Mouse (Mus musculus) midbrain, embryonic 14.5 days (tissue): ENCODE measurements around the gene March4. TPM values are rescaled to one million over a fixed set of nuclear protein-coding genes. Genes with fewer than 3 reads are reported as not detected.
A peak's percentile ranks its signal among the peaks of the same experiment; 100 is the strongest.

Source experiments
- ATAC-seq: fragments of 200-750 bp; cut with Nextera tagmentation; 2 replicates; pipeline ENCODE4 v1.8.0; 2017; ENCODE audit warnings: moderate number of reproducible peaks, moderate library complexity; ENCODE audit not compliant: low FRiP score, low TSS enrichment
- DNase-seq: peaks from one replicate; pipeline ENCODE4 v3.0.0-alpha.2; 2015
- H3K27ac ChIP-seq: fragments of 300-500 bp; sonication (generic); replicated peaks from 2 replicates; pipeline ENCODE4 v1.5.1; 2014; ENCODE audit warnings: mild to moderate bottlenecking, low read depth, low read length, moderate library complexity
- H3K27me3 ChIP-seq: fragments of 300-500 bp; sonication (generic); 2 replicates; pipeline ENCODE4 v1.6.1; 2014; ENCODE audit warnings: low read length, control low read depth, mixed read lengths; ENCODE audit not compliant: control insufficient read depth, insufficient read depth
- H3K36me3 ChIP-seq: fragments of 300-500 bp; sonication (generic); 2 replicates; pipeline ENCODE4 v1.6.1; 2014; ENCODE audit warnings: low read length, control low read depth; ENCODE audit not compliant: control insufficient read depth, insufficient read depth
- H3K4me1 ChIP-seq: fragments of 300-500 bp; sonication (generic); 2 replicates; pipeline ENCODE4 v1.6.1; 2014; ENCODE audit warnings: mild to moderate bottlenecking, antibody characterized with exemption, low read length, control low read depth; ENCODE audit not compliant: control insufficient read depth, insufficient read depth
- H3K4me2 ChIP-seq: fragments of 300-500 bp; sonication (generic); 2 replicates; pipeline ENCODE4 v1.6.1; 2014; ENCODE audit warnings: mild to moderate bottlenecking, low read length, moderate library complexity
- H3K4me3 ChIP-seq: fragments of 300-500 bp; sonication (generic); replicated peaks from 2 replicates; pipeline ENCODE4 v1.5.1; 2014; ENCODE audit warnings: low read depth, low read length
- H3K9ac ChIP-seq: fragments of 300-500 bp; sonication (generic); replicated peaks from 2 replicates; pipeline ENCODE4 v1.6.1; 2014; ENCODE audit warnings: mild to moderate bottlenecking, low read length, moderate library complexity
- H3K9me3 ChIP-seq: fragments of 300-500 bp; sonication (generic); 2 replicates; pipeline ENCODE4 v1.6.1; 2016; ENCODE audit warnings: low read length, control low read depth, mixed read lengths; ENCODE audit not compliant: control insufficient read depth
- WGBS: fragments of 180-500 bp; shearing (Covaris S2); extraction: QIAGEN DNeasy Blood & Tissue Kit; methylation state at CpG from one replicate; pipeline ENCODE4 v1.1.7; 2014; 5-methylcytosine and 5-hydroxymethylcytosine counted together
- polyA plus RNA-seq: library from polyadenylated mRNA; unstranded; fragments of >200 nt; fragmentation: Nextera tagmentation; extraction: Ambion mirVana; gene quantifications from 2 replicates; pipeline ENCODE4 v1.2.1, GENCODE M21; 2014

March4 gene
- polyA plus RNA-seq, 1 experiment from 2014 or later, result 5.2 TPM

DNA sequence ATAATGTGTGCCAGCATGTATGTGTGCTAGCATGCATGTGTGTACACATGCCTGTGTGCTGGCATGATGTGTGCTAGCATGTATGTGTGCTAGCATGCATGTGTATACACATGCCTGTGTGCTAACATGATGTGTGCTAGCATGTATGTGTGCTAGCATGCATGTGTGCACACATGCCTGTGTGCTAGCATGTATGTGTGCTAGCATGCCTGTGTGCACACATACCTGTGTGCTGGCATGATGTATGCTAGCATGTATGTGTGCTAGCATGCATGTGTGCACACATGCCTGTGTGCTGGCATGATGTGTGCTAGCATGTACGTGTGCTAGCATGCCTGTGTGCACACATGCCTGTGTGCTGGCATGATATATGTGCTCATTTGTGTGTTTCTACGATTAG is 67.7 kb downstream of the March4 start:
- H3K9ac ChIP-seq, result no peak overlapping the region
- WGBS, result 84% methylated on average over 2 of the region's 2 CpGs
- H3K9me3 ChIP-seq, result no peaks in the 10 kb centered on the region
- no peaks in the 10 kb centered on the region for H3K27me3 ChIP-seq
- H3K4me3 ChIP-seq, result no peak overlapping the region
- no peak overlapping the region for H3K4me2 ChIP-seq
- no peak for ATAC-seq
- H3K4me1 ChIP-seq, result no peaks in the 10 kb centered on the region
- no peaks in the 10 kb centered on the region for H3K36me3 ChIP-seq
- no peak for DNase-seq
- H3K27ac ChIP-seq, result no peak overlapping the region

DNA sequence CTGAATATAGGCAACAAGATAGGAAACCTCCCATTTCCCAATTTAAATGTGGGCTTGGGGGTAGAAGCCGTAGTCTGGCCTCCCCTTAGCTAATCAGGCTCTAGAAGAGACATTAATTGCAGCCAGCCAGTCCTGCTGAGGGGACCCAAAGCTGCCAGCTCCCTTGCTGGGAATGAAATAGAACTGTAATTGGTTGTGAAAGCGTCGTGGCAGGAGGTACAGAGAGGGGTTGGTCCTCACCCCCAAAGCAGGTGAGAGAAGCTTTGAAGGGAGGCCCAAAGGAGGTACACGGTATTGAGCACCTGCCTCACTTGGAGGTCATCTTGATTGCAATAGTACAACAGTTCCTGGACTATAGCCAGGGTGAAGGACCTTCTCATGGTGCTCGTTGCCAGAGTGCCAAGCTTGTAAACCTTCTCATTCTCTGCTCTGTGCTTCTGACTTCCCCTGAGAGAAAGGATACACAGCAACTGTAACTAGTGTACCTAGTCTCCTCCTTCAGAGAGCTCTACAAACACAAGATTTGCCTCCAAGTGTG is 68.2 kb downstream of the March4 start:
- no peak overlapping the region for H3K4me2 ChIP-seq
- H3K9ac ChIP-seq, result no peak overlapping the region
- no peak for DNase-seq
- no peaks in the 10 kb centered on the region for H3K36me3 ChIP-seq
- H3K4me1 ChIP-seq, result no peaks in the 10 kb centered on the region
- no peaks in the 10 kb centered on the region for H3K9me3 ChIP-seq
- no peak for ATAC-seq
- H3K27me3 ChIP-seq, result no peaks in the 10 kb centered on the region
- no peak overlapping the region for H3K27ac ChIP-seq
- H3K4me3 ChIP-seq, result no peak overlapping the region
- 73% methylated on average over 5 of the region's 5 CpGs for WGBS

DNA sequence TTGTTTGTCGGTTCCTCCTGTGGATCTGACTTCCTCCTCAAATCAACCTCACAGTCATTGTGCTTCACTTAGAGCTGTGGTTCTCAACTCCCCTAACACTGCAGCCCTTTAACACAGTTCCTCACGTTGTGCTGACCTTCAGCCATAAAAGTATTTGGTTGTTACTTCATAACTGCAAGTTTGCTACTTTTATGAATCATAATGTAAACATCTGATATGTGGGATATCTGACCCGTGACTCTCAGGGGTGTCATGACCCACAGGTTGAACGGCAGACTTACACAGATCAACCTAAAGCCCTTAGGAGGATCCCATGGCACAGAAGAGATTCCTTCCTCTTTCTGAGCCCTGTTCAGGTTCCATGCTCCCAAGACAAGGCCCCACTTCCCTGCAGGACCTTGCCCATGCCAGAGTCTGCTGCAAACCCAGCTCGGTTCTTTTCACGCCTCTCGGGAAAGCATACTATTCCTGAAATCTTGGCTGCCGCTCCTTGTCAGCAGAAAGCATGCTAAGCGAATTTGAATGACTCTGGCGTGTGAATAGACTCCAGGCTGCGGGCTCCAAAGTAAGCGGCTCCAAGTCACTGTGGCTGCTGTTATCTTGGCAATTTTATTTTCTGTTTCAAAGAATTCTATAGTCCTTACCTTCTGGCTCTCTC is 71.7 kb downstream of the March4 start:
- Histone ChIP-seq H3K4me1 (no peaks in the 10 kb centered on the region), H3K27ac (no peak overlapping the region), H3K4me2 (no peak overlapping the region), H3K9ac (no peak overlapping the region), H3K27me3 (no peaks in the 10 kb centered on the region), H3K36me3 (no peaks in the 10 kb centered on the region), H3K9me3 (no peaks in the 10 kb centered on the region), H3K4me3 (no peak overlapping the region)
- DNase-seq, result peak; percentile 56
- ATAC-seq, result no peak
- WGBS, result 32% methylated on average over 12 of the region's 12 CpGs

DNA sequence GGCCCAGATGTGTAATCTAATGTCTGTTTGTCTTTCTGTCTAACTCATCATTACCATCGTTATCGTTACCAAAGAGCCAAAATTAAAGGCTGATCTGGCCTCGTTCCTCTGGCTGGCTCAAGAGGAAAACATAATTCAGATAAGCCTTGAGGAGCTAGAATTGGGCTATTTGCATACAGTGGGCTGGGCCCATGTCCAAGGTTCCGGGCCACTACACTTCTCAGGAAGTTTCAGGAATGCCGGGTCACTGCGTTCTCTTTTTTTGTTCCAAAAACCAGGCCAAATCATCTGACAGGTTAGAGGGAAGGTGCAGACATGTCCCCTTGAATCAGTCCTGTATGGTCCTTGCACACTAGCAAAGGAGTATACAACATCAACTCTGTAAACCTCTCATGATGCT is 74.2 kb downstream of the March4 start:
- H3K9me3 ChIP-seq, result no peaks in the 10 kb centered on the region
- no peak overlapping the region for H3K27ac ChIP-seq
- H3K4me3 ChIP-seq, result no peak overlapping the region
- 67% methylated on average over 6 of the region's 6 CpGs for WGBS
- H3K4me2 ChIP-seq, result no peak overlapping the region
- H3K27me3 ChIP-seq, result no peaks in the 10 kb centered on the region
- H3K36me3 ChIP-seq, result no peaks in the 10 kb centered on the region
- H3K9ac ChIP-seq, result no peak overlapping the region
- no peak for ATAC-seq
- DNase-seq, result no peak
- H3K4me1 ChIP-seq, result no peaks in the 10 kb centered on the region

DNA sequence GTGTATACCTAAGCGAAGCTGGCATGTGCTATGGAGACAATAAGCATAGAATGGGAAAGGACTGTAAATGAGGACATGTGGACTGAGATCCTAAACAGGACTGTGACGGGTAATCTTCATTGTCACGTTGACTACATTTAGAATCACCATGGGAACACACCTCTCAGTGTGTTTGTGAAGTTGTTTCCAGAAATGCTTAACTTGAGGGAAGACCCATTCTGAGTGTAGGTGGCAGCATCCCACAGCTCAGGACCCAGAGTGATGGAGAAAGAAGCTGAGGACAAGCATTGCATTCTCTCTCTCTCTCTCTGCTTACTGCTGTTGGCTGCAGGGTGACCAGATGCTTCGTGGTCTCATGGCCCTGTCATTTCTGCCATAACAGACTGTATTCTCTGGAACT is 79.1 kb downstream of the March4 start:
- no peak overlapping the region for H3K27ac ChIP-seq
- ATAC-seq, result no peak
- no peak overlapping the region for H3K4me2 ChIP-seq
- no peaks in the 10 kb centered on the region for H3K36me3 ChIP-seq
- H3K9ac ChIP-seq, result no peak overlapping the region
- WGBS, result 81% methylated on average over 4 of the region's 4 CpGs
- H3K9me3 ChIP-seq, result no peaks in the 10 kb centered on the region
- H3K27me3 ChIP-seq, result no peaks in the 10 kb centered on the region
- peaks cover 16% of the 10 kb centered on the region for H3K4me1 ChIP-seq
- no peak for DNase-seq
- H3K4me3 ChIP-seq, result no peak overlapping the region

DNA sequence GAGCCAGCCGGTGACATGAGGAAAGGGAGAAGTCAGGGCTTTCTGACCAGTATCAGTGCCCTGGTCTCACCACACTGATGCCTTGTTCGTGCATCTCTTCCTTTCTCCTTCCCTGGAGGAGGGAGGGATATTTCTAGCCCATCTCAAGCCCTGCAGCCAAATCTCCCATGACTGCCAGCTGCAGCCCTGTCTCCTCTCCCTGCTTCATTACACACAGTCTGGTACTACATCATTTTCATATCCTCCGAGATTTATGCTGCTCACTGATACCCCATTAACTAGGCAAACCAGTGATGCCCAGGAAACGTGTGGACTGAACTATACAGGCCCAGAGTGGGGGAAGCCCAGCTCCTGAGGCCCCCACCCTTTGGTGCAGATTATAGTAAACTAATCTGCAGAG is 80.8 kb downstream of the March4 start:
- no peaks in the 10 kb centered on the region for H3K9me3 ChIP-seq
- ATAC-seq, result peak; percentile 70; the same call in 1 of the 2 replicates
- WGBS, result 41% methylated on average over 4 of the region's 4 CpGs

DNA sequence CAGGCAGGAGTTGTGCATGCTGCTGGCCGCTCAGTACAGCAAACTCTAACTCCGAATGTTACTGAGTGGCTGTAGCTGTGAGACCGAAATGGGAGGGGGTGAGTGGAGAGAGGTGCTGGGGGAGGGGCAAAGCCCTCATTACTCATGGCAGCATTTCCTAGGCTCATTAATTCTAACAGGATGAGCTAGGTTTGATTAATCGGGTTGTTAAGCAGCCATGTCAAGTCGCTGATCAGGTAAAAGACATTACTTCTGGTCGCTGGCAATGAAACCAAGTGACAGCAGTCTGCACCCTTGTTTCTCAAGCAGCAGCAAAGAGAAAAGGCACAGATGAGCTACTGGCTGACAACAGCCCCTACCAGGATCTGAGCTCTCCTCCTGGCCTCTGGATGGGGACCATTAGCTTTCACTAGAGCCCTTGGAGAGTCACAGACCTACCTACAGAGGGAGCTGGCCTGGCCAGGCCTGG is 82.0 kb downstream of the March4 start:
- Histone ChIP-seq H3K4me1 (peaks cover 16% of the 10 kb centered on the region), H3K4me3 (no peak overlapping the region), H3K9ac (no peak overlapping the region), H3K9me3 (no peaks in the 10 kb centered on the region), H3K27ac (no peak overlapping the region; the same call in 1 of the 2 replicates), H3K27me3 (no peaks in the 10 kb centered on the region), H3K36me3 (no peaks in the 10 kb centered on the region), H3K4me2 (no peak overlapping the region)
- WGBS, result 68% methylated on average over 6 of the region's 6 CpGs
- peak; percentile 31 for DNase-seq
- no peak for ATAC-seq

More for the DNA sequence above, 80.8 kb downstream of the March4 start:
- Histone ChIP-seq H3K27me3 (no peaks in the 10 kb centered on the region), H3K4me2 (no peak overlapping the region), H3K27ac (peak overlapping the region; percentile 47), H3K36me3 (no peaks in the 10 kb centered on the region), H3K9ac (no peak overlapping the region), H3K4me1 (peaks cover 16% of the 10 kb centered on the region), H3K4me3 (no peak overlapping the region)
- DNase-seq, result peak; percentile 45

DNA sequence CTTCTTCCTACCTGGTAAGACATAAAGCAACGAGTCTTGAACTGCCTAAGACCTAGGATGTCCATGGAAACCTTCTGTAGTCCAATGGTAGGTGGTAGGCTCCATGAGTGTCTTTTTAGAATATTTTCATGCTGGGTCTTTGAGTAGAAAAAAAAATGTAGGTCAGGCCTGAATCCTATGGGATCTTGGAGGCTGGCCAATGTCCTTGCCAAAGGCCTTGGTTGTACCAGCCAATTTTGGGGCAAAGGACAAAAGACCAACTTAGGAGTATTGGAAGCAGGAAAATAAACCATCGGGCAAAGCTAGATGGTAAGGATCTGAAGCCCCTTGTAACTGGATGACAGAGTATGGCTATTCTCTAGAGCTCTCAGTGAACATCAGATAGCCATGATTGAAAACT is 83.9 kb downstream of the March4 start:
- no peaks in the 10 kb centered on the region for H3K27me3 ChIP-seq
- peaks cover 16% of the 10 kb centered on the region for H3K4me1 ChIP-seq
- DNase-seq (no peak), ATAC-seq (no peak)
- H3K4me3 ChIP-seq, result no peak overlapping the region
- H3K9ac ChIP-seq, result no peak overlapping the region
- no peak overlapping the region for H3K27ac ChIP-seq
- H3K36me3 ChIP-seq, result no peaks in the 10 kb centered on the region
- WGBS, result 88% methylated on average over 2 of the region's 2 CpGs
- no peaks in the 10 kb centered on the region for H3K9me3 ChIP-seq
- H3K4me2 ChIP-seq, result no peak overlapping the region

DNA sequence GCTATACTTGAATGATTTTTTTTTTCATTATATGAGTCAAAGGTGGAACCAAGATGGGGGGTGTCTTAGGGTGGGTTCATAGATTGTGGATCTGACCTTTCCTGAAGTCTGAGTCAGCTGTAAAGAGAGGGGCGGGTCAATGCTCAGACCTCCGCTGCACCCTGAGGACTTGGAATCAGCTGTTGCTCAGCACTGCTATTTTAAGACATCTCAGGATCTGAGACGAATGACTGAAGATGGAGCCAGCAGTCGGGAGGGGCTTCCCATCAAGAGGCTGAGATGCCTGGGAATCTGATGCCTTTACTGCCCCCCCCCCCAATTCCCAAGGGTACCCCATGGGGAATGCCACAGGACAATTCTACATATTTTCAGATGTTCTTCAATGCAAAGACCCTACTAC is 85.9 kb downstream of the March4 start:
- DNase-seq (no peak), ATAC-seq (no peak)
- 80% methylated on average over 4 of the region's 4 CpGs for WGBS

More for the DNA sequence above, 85.9 kb downstream of the March4 start:
- H3K27ac ChIP-seq, result no peak overlapping the region
- no peaks in the 10 kb centered on the region for H3K27me3 ChIP-seq
- H3K36me3 ChIP-seq, result no peaks in the 10 kb centered on the region
- no peak overlapping the region for H3K4me3 ChIP-seq
- H3K4me2 ChIP-seq, result no peak overlapping the region
- no peaks in the 10 kb centered on the region for H3K9me3 ChIP-seq
- H3K4me1 ChIP-seq, result peaks cover 10% of the 10 kb centered on the region
- no peak overlapping the region for H3K9ac ChIP-seq
